Mouse (Mus musculus): ENCODE measurements around the gene Gna15.

Gene Gna15

DNA sequence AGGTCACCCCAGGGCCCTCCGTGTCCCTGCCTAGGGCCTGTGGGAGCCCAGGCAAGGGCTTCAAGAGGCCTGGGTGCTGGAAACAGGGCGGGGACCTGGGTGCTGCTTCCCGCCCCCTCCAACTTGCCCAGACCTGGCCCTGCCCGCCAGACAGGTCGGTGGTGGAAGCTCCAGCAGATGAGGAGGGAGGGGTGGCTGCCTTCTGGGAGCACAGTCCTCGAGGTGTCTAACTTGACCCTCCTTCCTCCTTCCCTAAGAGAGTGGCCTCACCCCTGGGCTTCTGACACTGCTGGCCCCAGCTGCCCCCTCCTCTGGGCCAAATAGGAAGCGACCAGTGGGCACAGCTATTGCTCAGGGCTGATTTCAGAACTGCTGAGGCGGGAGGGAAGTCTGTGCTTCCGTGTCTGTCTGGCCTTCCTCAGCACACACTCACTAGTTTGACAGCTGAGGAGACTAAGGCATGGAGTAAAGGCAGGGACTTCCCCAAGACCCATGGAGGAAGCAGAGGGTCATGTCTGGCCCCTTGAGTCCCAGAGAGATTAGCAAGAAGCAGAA lies at the start of gene Gna15:
Gene Gna15, minus strand, starts transcription at position 175 of the 555 bp plus-strand sequence.
- DNase-seq: no peak

DNA sequence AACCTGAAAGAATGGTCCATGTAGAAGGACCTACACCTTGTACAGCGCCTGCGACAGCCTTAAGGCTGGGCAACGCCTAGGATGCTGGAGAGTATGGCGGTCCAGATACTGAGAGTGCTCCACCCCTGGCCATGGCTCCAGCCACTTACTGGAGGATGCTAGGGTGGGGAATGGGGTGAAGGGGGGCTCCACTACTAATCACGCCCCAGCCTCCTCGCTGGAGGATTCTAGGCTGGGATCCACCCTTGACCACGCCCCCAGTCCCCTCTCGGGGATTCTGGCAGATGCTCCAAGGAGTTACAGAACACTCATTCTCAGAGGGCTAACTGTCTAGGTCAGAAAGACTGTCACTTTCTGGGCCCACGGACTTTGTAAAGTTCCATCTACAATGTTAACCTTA lies 49.0 kb upstream of the Gna15 start:
- peak in 1 of 2 experiments; percentile 46 for DNase-seq

DNA sequence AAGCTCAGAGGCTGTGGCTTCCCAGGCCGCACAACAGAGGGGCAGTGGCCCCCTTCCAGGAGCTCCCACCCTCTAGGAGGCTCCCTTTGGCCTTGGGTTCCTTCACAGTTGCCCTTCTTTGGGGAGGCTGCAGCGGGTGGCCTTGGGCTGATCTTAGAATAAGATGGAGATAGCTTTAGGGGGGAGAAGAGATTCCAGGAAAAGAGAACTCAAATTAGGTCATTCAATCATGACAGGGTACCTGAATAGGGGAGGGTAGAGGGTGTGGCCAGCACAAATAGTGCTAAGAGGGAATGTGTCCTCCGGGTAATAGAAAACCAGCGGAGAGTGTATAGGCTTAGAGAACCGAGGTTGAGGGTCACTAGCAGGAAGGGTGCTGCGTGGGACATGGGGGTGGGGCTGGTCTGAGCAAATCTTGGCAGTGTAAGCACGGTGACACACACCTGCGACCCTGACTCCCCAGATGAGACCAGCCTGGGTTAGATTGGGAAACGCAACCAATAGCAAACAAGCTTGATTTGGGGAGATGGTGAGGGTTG lies 48.2 kb upstream of the Gna15 start:
- peak in 1 of 2 experiments; percentile 53 for DNase-seq

DNA sequence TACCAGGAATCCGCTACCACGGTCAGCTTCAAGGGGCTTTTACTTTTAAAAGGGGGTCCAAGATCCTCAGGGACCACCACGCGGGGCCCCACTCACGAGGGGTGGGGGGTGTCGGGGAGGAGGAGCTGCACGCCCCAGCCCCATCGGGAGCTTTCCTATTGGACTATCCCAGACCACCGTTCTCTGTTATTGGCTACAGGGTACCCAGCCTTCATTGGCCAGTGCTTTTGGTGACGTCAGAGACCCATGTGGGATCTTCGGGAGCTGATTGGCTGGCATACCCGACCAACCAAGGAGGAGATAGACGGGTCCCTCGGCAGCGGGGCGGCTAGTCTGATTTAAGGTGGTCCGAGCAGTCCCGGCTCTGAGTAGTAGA lies 47.5 kb upstream of the Gna15 start:
- DNase-seq: peak; percentile 99

DNA sequence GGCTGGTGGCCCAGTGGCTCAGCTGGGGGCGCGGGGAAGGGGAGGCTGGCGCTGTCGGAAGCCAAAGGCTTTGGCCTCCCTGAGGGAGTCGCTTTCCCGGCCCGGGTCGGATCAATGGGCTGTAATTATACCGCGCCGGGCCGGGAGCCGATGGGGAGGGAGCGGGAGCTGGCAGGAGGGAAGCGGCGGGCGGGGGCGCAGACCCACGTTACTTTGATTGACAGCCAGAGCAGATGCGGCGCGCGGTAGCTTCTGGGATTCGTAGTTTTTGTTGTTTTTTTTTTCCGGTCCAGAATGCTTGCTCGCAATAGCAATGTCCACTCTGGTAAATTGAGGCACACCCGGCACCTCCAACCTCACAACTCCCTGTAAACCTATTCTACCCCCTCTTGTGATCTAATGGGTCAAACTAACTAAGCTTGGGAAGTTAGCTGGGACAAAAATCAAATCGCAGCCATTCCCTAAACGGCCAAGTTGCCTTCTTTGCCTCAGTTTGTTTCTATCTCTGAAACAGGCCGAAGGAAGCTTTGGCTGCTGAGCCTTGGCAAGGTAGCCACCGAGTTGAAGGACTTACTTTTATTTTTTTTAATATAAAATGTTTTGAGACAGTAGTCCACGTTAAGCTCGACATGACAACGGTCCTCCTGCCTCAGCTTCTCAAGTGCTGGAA lies 46.9 kb upstream of the Gna15 start:
- peak; percentile 98 for DNase-seq

DNA sequence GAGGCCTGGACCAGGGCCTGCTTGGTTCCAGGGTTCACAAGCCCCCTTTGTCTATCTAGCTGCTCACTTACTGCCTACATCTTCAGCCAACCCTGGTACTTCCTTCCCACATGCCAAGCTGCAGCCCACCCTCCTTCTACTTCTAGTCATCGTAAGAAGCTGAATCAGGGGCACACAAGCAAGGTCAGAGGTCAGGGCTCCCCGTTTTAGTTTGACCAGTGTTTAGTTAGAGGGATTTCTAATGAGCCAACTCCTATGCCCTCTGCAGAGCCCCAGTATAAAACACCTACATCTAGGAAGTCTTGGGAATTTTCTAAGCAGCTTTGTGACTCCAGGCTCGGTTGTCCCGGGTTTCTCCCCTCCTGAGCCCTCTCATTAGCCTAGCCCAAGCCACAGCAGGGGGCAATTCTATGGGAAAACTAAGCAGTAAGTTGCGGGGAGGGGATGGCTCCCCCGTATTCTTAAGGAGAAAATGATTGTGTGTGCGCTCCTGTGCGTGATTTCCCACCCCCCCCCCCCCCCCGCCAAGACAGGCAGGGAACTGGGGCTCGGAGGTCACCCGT lies 46.3 kb upstream of the Gna15 start:
- DNase-seq: no peak

DNA sequence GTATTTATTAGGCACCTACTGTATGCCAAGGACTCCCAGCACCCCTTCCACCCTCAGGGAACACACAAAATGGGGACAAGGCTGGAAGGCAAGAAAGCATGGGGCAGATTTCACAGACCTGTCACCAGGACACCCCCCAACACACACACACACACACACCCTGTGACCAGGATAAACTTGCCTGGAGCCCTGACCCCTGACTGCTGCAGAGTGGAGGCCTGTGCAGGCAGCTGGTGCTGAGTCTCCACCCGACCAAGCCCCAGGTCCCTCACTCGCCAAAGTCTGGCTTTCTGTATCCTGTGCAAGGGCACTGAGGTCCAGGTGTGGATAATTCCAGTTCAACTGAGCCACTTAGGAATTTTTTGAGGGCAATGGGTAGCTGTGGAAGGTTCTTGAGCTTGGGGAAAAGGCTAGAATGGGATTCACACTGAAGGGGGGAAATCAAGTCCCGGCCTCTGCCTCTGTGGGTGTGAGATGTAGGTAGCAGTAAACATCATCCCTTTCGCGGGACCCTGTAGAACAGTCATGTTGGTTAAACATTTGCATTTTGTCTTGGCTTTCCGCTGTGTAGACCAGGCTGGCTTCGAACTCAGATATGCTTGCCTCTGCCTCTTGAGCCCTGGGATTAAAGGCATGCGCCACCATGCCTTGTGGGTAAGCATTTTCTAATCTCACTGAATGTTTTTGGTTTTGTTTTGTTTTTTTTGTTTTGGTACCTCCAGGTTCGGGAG lies 45.6 kb upstream of the Gna15 start:
- peak; percentile 27 to 31 for DNase-seq

DNA sequence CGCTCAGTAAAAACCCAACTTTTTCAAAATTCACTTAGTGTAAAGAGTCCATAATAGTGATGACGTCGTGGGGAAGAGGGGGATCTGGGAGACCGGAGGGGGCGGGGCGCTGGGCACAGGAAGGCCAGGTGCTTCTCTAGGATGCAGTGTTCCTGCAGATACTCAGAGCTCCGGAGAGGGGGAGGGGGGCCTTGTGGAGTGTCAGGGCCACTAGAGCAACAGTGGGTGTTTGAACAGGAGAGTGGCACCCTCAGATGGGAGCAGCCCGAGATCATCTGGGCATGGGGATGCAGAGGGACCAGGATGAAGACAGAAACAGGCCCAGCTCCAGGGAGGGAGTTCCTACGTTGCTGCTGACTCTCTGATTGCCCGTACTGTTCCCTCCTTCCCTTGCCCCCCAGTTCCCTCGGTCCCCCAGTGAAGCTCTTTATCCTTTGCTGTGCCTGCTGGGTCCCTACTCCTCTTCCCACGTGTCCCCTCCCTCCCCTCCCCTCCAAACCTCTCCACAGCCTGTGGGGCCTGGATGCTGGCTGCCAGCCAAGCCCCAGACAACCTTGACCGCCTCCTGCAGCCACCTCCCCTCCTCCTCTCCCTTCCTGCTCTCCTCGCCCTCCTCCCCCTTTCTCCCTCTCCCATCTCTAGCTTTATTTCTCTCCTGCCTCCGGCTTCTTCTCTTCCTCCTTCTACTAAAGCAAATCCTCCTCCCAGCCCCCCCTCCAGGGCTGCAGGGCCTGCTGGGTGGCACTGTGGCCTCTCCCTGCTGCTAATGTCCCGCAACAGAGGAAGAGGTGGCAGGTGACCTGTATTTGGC lies 44.6 kb upstream of the Gna15 start:
- DNase-seq: peak; percentile 29 to 65

DNA sequence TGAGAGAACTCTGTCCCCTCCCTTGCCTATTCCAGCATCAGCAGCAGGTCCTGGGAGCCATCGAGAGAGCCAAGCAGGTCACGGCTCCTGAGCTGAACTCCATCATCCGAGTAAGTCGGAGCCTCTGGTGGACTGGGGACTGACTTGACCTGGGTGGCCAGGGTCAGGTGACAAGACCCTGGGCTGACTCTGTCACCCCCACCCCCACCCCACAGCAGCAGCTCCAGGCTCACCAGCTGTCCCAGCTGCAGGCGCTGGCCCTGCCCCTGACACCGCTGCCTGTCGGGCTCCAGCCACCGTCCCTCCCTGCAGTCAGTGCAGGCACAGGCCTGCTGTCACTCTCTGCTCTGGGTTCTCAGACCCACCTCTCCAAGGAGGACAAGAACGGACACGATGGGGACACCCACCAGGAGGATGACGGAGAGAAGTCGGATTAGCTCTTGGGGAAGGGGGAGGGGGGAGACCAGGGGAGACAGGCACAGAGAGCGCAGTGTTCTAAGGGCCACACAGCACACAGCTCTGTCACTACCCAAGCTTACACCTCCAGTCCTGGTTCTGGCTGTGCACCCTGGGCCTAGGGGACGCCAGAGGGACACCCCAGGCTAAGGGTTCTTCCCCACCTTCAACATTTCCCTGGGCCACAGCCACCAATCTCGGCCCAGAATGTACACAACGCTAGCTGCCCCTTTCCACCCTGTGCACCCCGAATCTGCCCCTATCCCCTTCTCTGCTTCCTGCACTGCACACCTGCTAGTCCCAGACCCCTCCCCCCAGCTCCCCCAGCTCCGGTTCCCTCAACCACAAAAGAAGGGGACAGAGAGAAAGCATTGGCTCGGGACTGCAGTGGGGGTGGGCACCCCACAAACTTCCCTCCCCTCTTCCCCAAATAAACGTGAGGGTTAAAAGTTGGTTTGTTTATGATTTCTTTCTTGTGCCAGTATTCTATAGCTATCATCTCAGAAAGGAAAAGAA lies 41.5 kb upstream of the Gna15 start:
- DNase-seq: peak in 1 of 2 experiments; percentile 25

DNA sequence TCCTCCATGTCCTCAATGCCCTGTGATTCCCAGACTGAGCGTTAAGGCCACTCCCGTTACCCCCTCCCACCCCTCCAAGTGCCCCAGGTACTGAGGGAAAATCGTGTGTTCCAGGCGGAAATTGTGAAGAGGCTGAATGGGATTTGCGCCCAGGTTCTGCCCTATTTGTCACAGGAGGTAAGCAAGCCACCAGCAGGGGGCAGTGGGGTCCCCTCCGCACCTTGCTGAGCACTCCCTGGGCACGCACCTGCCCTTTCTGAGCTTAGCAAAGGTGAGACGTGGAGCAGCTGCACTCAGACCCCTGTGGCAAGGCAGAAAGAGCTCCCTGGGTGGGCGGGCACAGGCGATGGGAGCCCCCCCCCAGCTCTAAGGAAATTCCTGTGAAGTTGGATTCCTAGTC lies 40.7 kb upstream of the Gna15 start:
- peak; percentile 67 to 82 for DNase-seq

DNA sequence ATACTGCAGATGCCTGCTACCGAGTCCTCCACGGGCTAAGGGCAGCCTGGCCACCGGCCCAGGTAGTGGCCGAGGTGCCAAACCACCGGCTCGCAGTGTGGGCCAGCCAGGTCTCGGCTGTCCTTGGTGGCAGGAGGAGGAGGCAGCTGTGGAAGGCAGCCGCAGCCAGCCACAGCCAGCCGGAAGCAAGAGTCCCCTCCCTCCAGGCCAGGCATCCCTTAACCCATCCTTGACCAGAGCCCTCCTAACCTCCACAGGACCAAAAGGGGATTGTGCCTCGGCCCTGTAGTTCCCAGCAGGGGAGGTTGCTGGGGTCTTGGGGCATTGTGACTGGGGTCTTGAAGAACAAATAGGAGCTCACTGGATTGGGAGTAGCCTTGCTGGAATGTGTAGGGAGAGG lies 40.2 kb upstream of the Gna15 start:
- DNase-seq: peak; percentile 61 to 75

DNA sequence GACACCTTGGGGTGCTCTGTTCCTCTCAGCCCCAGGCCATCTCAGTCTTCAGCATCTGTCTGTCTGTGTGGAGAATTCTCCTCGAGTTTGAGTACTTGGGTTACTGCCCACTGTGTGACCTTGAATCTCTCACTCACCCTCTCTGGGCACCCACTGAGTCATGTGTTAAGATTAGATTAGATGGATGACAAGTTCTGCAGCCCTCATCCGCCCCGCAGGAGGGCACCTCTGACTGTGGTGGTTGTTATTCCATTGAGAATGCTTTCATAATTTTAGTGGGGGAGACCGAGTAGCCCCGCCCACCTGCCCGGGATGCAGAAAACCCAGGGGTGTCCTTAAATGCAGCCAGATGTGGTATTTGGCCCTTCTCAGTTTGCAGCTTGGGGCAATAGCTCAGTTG lies 39.5 kb upstream of the Gna15 start:
- DNase-seq: peak in 1 of 2 experiments; percentile 46

DNA sequence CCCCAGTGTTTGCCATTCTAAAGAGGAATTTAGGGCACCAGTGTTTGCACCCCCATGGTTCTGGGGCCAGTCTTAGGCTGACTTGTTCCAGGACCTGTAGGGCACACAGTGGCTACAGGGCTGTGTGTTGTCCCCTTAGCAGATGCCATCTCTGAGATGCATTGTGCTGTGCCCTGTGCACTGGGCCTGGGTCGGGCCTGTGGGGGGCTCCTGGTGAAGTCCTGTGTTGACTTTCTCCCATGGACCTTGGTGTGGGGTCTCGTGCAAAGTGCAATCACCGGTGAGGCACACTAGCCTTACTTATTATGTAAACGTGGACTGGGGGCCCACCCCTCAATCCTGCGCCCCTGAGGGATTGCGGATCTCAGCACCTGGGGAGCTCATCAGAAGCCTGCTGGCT lies 38.4 kb upstream of the Gna15 start:
- DNase-seq: peak in 1 of 2 experiments; percentile 26

DNA sequence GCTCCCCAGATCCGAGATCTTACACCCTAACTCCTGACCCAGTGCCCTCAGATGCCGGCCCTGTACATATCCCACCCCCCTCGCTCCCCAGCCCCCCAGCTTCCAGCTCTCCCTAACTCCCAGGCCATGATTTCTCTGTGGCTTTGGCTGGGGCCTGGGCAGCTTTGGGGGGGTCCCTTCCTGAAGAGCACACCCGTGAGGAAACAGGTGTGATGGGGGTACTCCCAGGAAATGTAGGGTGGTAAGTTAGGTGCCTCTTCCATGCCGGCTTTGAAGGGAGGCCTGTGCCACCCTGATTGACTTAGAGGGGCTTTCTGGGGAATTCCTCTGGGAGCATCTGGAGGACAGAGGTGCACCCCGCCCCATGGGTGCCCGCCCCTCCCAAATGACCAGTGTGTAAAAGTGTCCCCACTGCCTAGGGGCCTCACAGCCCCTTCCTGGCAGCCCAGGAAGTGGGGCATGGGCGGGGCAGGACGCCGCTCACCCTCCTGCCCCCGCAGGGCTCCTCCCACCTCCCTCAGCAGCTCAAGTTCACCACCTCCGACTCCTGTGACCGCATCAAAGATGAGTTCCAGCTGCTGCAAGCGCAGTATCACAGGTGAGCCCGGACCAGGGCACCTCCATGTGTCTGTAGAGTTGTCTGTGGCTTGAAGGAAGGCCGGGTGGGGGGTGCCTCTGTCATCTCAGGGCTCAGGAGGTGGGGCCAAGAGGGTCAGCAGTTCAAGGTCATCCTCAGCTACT lies 36.9 kb upstream of the Gna15 start:
- DNase-seq: peak in 1 of 2 experiments; percentile 42

DNA sequence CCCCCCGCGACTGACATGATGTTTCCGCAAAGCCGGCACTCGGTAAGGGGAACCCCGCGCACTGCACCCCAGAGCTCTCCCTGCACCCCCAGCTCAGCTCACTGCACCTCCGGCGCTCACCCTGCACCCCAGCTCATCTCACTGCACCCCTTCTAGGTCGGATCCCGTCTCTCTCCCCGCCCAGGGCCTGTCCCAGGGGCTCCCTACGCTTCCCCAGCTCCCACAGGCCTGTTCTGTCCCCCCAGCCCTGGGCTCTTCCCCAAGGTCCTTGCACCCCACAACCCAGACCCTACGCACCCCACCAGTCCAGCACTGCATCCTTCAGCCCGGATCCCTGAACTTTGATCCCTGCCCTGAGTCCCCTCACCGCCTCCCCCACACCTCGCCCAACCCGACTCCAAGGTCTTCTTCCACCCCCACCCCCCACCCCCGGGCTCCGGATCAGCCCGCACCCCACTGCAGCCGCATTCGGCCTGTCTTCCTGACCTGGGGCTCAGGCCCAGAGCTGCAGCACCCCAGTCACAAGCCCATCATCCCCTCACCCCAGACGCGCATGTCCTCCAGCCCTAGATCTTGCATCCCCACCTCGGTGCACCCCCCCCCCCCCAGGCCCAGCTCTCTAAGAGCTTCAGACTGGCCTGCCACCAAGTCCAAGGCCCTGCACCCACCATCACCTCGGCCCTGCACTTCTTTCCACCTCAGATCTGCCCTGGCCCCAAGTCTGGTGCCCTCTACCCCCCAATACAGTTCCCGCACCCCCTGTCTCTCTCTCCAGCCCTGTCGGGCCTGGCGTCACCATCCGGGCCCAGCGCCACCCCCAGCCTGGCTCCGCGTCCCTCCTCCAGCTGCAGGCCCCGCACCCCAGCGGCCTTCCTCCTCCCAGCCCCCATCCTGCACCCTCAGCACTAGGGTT lies 35.9 kb upstream of the Gna15 start:
- DNase-seq: peak; percentile 82 to 84

DNA sequence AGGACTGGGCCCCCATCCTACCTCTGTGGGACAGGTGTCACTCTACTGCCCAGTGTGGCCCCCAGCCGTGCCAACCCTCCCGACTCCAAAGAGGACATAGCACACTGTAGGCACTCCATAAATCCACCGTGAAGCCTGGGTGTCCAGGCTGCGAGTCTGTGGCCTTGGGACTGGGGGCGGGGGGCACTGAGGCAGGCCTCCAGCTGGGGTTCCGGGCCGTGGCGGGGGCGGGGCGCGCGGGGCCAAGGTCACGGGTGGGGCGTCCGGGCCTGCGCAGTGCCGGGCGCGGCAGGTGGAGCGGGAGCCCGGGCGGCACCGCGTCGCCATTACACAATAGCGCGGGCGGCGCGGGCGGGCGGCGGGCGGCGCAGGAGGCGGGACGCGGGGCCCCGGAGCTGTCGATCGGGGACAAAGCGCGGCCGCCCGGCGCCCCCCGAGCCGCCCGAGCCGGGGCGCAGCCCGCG lies 35.2 kb upstream of the Gna15 start, which contains the start of gene Aes:
Gene Aes, plus strand, starts transcription at position 326 of the 464 bp plus-strand sequence.
- DNase-seq: peak; percentile 90 to 95

DNA sequence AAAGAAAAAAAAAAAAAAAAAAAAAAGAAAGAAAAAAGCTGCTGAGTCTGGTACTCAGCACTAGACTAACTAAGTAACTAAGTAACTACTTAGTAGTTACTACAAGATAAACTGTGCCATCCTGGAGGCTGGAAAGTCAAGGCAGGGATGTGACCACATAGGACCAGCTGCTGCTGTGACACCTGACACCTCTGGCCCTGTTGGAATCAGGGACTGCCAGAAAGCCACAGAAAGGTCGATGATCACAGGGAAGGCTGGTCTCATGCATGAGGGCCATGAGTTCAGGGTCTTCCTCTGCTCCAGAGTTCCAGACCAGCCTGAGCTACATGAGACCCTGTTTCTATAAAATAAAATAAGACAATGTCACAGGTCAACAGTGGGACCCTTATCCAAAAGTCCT lies 33.5 kb upstream of the Gna15 start:
- no peak for DNase-seq

DNA sequence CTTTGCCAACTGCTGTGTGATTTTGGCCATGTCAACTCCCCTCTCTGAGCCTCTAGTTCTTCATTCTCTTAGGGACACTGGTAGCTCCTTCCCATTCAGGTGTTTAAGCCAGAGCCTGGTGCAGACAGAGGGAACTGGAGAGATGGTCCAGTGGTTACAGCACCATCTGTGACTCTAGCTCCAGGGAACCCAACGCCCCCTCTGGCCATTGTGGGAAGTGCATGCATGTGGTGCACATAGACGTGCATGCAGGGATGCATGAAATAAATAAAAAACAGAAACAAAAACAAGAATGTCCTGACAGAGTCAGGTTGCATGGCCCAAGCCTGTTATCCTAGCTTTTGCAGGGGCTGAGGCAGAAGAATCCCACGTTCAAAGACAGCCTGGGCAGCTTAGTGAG lies 32.3 kb upstream of the Gna15 start:
- DNase-seq: peak in 1 of 2 experiments; percentile 42

Data from cerebellum, postnatal 25 days (tissue).